Mouse (Mus musculus) liver, embryonic 15.5 days (tissue): ENCODE results near the gene Adamts14. TPM values are rescaled to one million over a fixed set of nuclear protein-coding genes. Genes with fewer than 3 reads are reported as not detected.

ENCODE experiments used
- ATAC-seq: fragments of 200-750 bp; cut with Nextera tagmentation; 2 replicates; pipeline ENCODE4 v1.8.0; 2017; ENCODE audit warnings: moderate number of reproducible peaks, mild to moderate bottlenecking, moderate library complexity; ENCODE audit not compliant: insufficient read depth
- H3K27ac ChIP-seq: fragments of 300-500 bp; sonication (generic); replicated peaks from 2 replicates; pipeline ENCODE4 v1.5.1; 2015; ENCODE audit warnings: mild to moderate bottlenecking, inconsistent platforms
- H3K27me3 ChIP-seq: fragments of 300-500 bp; sonication (generic); 2 replicates; pipeline ENCODE4 v1.6.1; 2015; ENCODE audit warnings: mild to moderate bottlenecking, inconsistent platforms
- H3K36me3 ChIP-seq: fragments of 300-500 bp; sonication (generic); replicated peaks from 2 replicates; pipeline ENCODE4 v1.6.1; 2015; ENCODE audit warnings: moderate library complexity, mild to moderate bottlenecking, inconsistent platforms
- H3K4me1 ChIP-seq: fragments of 300-500 bp; sonication (generic); replicated peaks from 2 replicates; pipeline ENCODE4 v1.6.1; 2015; ENCODE audit warnings: inconsistent platforms
- H3K4me2 ChIP-seq: fragments of 300-500 bp; sonication (generic); 2 replicates; pipeline ENCODE4 v1.6.1; 2015; ENCODE audit warnings: moderate library complexity, mild to moderate bottlenecking, inconsistent platforms
- H3K4me3 ChIP-seq: fragments of 300-500 bp; sonication (generic); replicated peaks from 2 replicates; pipeline ENCODE4 v1.5.1; 2015; ENCODE audit warnings: mild to moderate bottlenecking, inconsistent platforms
- H3K9ac ChIP-seq: fragments of 300-500 bp; sonication (generic); 2 replicates; pipeline ENCODE4 v1.6.1; 2015; ENCODE audit warnings: moderate library complexity, mild to moderate bottlenecking, inconsistent platforms
- H3K9me3 ChIP-seq: fragments of 300-500 bp; sonication (generic); replicated peaks from 2 replicates; pipeline ENCODE4 v1.6.1; 2016; ENCODE audit warnings: inconsistent platforms
- WGBS: fragments of 180-500 bp; shearing (Covaris S2); methylation state at CpG from one replicate; pipeline ENCODE4 v1.1.7; 2015; ENCODE audit warnings: mixed read lengths; ENCODE audit not compliant: insufficient replicate concordance; 5-methylcytosine and 5-hydroxymethylcytosine counted together
- polyA plus RNA-seq: library from polyadenylated mRNA; unstranded; fragments of >200 nt; fragmentation: Nextera tagmentation; extraction: Ambion mirVana; gene quantifications from 2 replicates; pipeline ENCODE4 v1.2.1, GENCODE M21; 2015

Adamts14 gene
- polyA plus RNA-seq, 1 experiment from 2014 or later = 0.29 TPM

- Histone ChIP-seq H3K36me3 (no peaks in the 10 kb centered on the region), H3K9me3 (no peaks in the 10 kb centered on the region), H3K27me3 (no peaks in the 10 kb centered on the region), H3K9ac (no peak overlapping the region), H3K4me1 (0 out of 2 replicates have a peak, but pooled peaks cover 6% of the 10 kb centered on the region), H3K27ac (no peak overlapping the region), H3K4me2 (no peak overlapping the region), H3K4me3 (no peak overlapping the region)
- WGBS = 57% methylated on average over 12 of the region's 12 CpGs
- ATAC-seq = no peak
Measured at GRCm38 (mm10) chr10:61201596-61202318, 71.5 kb downstream of the Adamts14 start.

DNA sequence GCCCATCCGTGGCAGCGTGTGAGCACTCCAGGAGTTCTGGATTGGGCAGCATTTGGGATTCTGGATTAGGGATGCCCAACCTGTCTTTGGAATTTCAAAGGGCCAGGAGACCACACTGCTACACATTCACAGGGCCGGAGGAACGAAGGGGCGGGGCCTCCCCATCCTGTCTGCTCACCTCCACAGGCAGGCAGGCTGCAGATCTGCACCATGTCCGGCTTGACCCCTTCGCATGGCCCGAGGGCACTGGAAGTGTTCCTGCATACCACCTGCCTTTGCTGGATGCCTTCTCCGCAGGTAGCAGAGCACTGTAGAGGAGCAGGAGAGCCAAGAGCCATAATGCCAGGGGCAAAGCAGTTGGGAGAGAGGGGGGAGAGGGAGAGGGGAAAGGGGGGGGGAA is 72.2 kb downstream of the Adamts14 start:
- no peak for ATAC-seq
- 54% methylated on average over 9 of the region's 9 CpGs for WGBS
- no peak overlapping the region for H3K4me3 ChIP-seq

DNA sequence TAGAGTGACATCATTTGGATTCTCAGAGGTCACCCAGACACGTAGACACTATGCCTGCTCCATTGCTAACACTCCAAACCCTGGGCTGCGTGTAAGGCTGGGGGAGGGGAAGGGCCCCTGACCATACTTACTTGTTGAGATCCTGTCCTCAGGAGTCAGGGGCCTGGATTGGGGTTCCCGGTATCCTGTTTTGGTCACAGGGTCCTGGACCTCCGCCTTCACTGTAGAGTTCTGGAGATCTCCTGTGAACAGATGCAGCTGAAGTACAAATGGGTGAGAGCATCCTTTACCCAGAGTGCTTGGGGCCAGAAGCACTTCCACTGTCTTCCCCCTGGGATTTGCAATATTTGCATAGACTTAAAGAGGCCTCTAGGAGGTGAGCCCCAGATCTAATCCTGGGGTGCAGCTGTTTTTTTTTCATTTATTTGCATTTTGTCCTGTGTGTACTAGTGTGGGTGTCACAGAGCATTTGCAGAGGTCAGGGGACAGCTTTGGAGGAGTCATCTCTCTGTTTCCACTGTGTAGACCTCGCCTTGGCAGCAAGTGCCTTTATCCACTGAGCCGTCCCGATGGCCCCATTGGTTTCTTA is 72.9 kb downstream of the Adamts14 start:
- H3K9me3 ChIP-seq = no peaks in the 10 kb centered on the region

More for the DNA sequence above, 72.2 kb downstream of the Adamts14 start:
- Histone ChIP-seq H3K36me3 (no peaks in the 10 kb centered on the region), H3K4me2 (no peak overlapping the region), H3K9me3 (no peaks in the 10 kb centered on the region), H3K4me1 (0 out of 2 replicates have a peak, but pooled peaks cover 6% of the 10 kb centered on the region), H3K9ac (no peak overlapping the region), H3K27ac (no peak overlapping the region), H3K27me3 (no peaks in the 10 kb centered on the region)

GRCm38 (mm10) chr10:61199566-61200213 is 73.5 kb downstream of the Adamts14 start:
- H3K27ac ChIP-seq = no peak overlapping the region
- H3K27me3 ChIP-seq = no peaks in the 10 kb centered on the region
- H3K9me3 ChIP-seq = no peaks in the 10 kb centered on the region
- no peak for ATAC-seq
- H3K4me2 ChIP-seq = no peak overlapping the region
- no peaks in the 10 kb centered on the region for H3K36me3 ChIP-seq
- H3K4me3 ChIP-seq = no peak overlapping the region
- 0 out of 2 replicates have a peak, but pooled peaks cover 6% of the 10 kb centered on the region for H3K4me1 ChIP-seq
- no peak overlapping the region for H3K9ac ChIP-seq
- 26% methylated on average over 11 of the region's 11 CpGs for WGBS

More for the DNA sequence above, 72.9 kb downstream of the Adamts14 start:
- Histone ChIP-seq H3K4me1 (0 out of 2 replicates have a peak, but pooled peaks cover 6% of the 10 kb centered on the region), H3K27me3 (no peaks in the 10 kb centered on the region), H3K4me3 (no peak overlapping the region), H3K27ac (no peak overlapping the region), H3K4me2 (no peak overlapping the region), H3K36me3 (no peaks in the 10 kb centered on the region), H3K9ac (no peak overlapping the region)
- no peak for ATAC-seq
- WGBS = 63% methylated on average over 7 of the region's 7 CpGs

DNA sequence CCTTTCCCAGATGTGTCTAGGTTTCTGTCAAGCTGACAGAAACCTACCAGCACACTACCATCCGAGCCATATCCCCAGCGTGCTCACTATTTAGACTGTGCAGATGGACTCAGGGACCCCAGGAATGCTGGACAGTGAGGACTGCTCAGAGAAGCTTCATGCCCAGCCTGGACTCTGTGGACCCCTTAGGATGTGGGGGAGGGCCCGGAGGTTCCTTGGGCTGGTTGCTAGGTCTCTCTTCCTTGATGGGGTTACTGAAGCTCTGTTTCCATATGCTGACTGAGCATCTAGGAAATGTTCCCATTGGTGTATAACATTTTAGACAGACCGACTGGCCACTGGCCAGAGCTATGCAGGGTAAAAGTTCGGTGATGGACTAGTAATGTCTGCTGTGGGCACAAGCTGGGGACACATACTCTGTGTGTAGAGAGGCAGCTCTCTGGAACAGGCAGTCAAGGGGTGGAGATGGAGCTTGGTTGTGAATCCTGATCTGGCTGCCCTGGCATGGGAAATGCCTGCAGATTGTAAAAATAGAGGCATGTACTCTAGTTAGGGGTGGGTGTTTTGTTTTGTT is 77.4 kb downstream of the Adamts14 start:
- Histone ChIP-seq H3K4me2 (no peak overlapping the region), H3K4me3 (no peak overlapping the region), H3K4me1 (0 out of 2 replicates have a peak, but pooled peaks cover 6% of the 10 kb centered on the region), H3K9ac (no peak overlapping the region), H3K9me3 (no peaks in the 10 kb centered on the region), H3K36me3 (no peaks in the 10 kb centered on the region), H3K27ac (no peak overlapping the region), H3K27me3 (no peaks in the 10 kb centered on the region)
- no peak for ATAC-seq
- WGBS = 61% methylated on average over 5 of the region's 5 CpGs

- no peak for ATAC-seq
- WGBS = 63% methylated on average over 8 of the region's 8 CpGs
Measured at GRCm38 (mm10) chr10:61195216-61195615, 78.0 kb downstream of the Adamts14 start.

DNA sequence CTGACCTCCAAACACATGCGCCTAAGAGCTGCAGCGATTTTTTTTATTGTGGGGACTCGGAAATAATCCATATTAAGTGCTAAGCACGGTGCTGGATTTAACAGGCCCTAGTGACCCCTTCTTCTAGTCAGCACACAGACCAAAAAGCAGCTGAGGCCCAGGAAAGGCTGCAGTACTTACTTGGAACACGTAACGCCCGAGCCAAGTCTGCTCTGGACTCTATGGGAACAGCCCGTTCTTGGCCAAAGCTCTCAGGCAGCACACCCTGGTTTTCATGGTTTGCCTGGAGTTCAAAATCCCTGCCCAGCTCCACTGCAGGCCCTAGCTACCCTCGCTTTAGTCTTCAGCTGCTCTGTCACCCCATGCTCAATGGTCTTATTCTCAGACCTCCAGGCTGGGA is 78.6 kb downstream of the Adamts14 start:
- H3K4me2 ChIP-seq = no peak overlapping the region
- no peak for ATAC-seq
- H3K9ac ChIP-seq = no peak overlapping the region
- no peaks in the 10 kb centered on the region for H3K36me3 ChIP-seq
- H3K27ac ChIP-seq = no peak overlapping the region
- no peaks in the 10 kb centered on the region for H3K9me3 ChIP-seq
- no peaks in the 10 kb centered on the region for H3K4me1 ChIP-seq
- H3K27me3 ChIP-seq = no peaks in the 10 kb centered on the region
- WGBS = 66% methylated on average over 9 of the region's 9 CpGs
- H3K4me3 ChIP-seq = no peak overlapping the region

More at GRCm38 (mm10) chr10:61195216-61195615, 78.0 kb downstream of the Adamts14 start:
- H3K4me2 ChIP-seq = no peak overlapping the region
- H3K27me3 ChIP-seq = no peaks in the 10 kb centered on the region
- no peaks in the 10 kb centered on the region for H3K36me3 ChIP-seq
- H3K4me1 ChIP-seq = 0 out of 2 replicates have a peak, but pooled peaks cover 6% of the 10 kb centered on the region
- no peak overlapping the region for H3K9ac ChIP-seq
- H3K9me3 ChIP-seq = no peaks in the 10 kb centered on the region
- H3K4me3 ChIP-seq = no peak overlapping the region
- H3K27ac ChIP-seq = no peak overlapping the region

- Histone ChIP-seq H3K9ac (no peak overlapping the region), H3K4me3 (no peak overlapping the region), H3K9me3 (no peaks in the 10 kb centered on the region), H3K36me3 (no peaks in the 10 kb centered on the region), H3K4me1 (no peaks in the 10 kb centered on the region), H3K27me3 (peaks cover 4% of the 10 kb centered on the region; the same call in 1 of the 2 replicates), H3K4me2 (no peak overlapping the region), H3K27ac (no peak overlapping the region)
- ATAC-seq = no peak
- 12% methylated on average over 3 of the region's 3 CpGs for WGBS
Measured at GRCm38 (mm10) chr10:61188010-61188409, 85.2 kb downstream of the Adamts14 start.

GRCm38 (mm10) chr10:61187001-61187400 is 86.2 kb downstream of the Adamts14 start:
- H3K4me1 ChIP-seq = no peaks in the 10 kb centered on the region
- no peaks in the 10 kb centered on the region for H3K9me3 ChIP-seq
- WGBS = 64% methylated on average over 3 of the region's 3 CpGs
- H3K4me3 ChIP-seq = no peak overlapping the region
- H3K27ac ChIP-seq = no peak overlapping the region
- H3K36me3 ChIP-seq = no peaks in the 10 kb centered on the region
- no peak overlapping the region for H3K9ac ChIP-seq
- H3K4me2 ChIP-seq = no peak overlapping the region
- ATAC-seq = no peak
- peaks cover 4% of the 10 kb centered on the region; the same call in 1 of the 2 replicates for H3K27me3 ChIP-seq

DNA sequence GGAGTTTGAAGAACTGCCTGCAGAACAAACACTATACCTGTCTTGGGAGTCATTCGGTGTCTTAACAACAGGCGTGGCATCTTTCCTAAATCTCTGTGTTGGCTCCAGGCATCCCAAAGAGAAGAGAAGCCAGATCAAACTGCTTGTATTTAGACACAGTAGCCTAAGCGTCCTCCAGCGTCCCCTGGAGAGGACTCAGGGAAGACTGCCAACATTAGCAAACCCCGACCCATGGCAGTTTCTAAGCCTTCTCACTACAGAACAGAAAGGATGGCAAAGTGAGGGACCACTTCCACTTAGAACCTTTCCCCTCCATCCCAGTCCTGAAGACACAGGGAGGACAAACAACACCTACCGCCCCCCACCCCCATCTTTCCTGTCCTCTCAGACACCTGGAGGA is 93.3 kb downstream of the Adamts14 start:
- Histone ChIP-seq H3K4me1 (no peaks in the 10 kb centered on the region), H3K27me3 (peaks cover 25% of the 10 kb centered on the region), H3K9me3 (no peaks in the 10 kb centered on the region), H3K27ac (no peak overlapping the region), H3K4me3 (no peak overlapping the region), H3K9ac (no peak overlapping the region), H3K4me2 (no peak overlapping the region), H3K36me3 (no peaks in the 10 kb centered on the region)
- 53% methylated on average over 6 of the region's 6 CpGs for WGBS
- ATAC-seq = no peak

DNA sequence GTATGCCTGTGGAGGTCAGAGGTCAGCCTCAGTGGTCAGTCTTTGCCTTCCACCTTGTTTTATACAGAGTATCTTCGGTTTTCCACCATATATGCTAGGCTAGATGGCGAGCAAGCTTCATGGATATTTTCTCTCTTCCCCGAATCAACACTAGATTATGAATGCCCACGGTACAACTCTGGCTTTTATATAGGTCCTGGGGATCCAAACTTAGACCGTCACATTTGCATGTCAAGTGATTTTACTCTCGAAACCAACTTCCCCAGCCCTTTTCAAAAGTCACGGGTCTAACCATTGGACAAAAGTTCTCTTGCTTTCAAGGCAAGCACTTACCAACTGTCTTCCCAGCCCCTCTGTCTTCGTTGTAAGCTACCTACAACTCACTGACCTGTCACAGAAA is 94.6 kb downstream of the Adamts14 start:
- Histone ChIP-seq H3K27me3 (peaks cover 34% of the 10 kb centered on the region), H3K9ac (no peak overlapping the region), H3K9me3 (no peaks in the 10 kb centered on the region), H3K4me1 (no peaks in the 10 kb centered on the region), H3K4me2 (no peak overlapping the region), H3K27ac (no peak overlapping the region), H3K4me3 (no peak overlapping the region), H3K36me3 (no peaks in the 10 kb centered on the region)
- 59% methylated on average over 8 of the region's 8 CpGs for WGBS
- no peak for ATAC-seq
